Mouse (Mus musculus): ENCODE data around the gene Trmt112.

Trmt112 gene

GRCm38 (mm10) chr19:6948186-6948585 lies 38.7 kb downstream of the Trmt112 start:
- DNase-seq (ENCODE audit: low spot score in 2 of 2): no peak

- no peak for DNase-seq (ENCODE audit: low spot score in 2 of 2)
Observed at GRCm38 (mm10) chr19:6949532-6949931, 40.0 kb downstream of the Trmt112 start.

- no peak for DNase-seq (ENCODE audit: low spot score in 2 of 2)
Observed at GRCm38 (mm10) chr19:6949951-6950350, 40.5 kb downstream of the Trmt112 start.

- no peak for DNase-seq (ENCODE audit: low spot score in 2 of 2)
Observed at GRCm38 (mm10) chr19:6950613-6951153, 41.2 kb downstream of the Trmt112 start.

- peak; percentile 91 to 92 for DNase-seq (ENCODE audit: low spot score in 2 of 2)
Observed at GRCm38 (mm10) chr19:6951381-6951968, 42.0 kb downstream of the Trmt112 start.

GRCm38 (mm10) chr19:6951994-6952711 lies 42.7 kb downstream of the Trmt112 start:
- DNase-seq (ENCODE audit: low spot score in 2 of 2): peak; percentile 80 to 81

GRCm38 (mm10) chr19:6952712-6953037 lies 43.2 kb downstream of the Trmt112 start:
- DNase-seq (ENCODE audit: low spot score in 2 of 2): peak in 1 of 2 experiments; percentile 65

- DNase-seq (ENCODE audit: low spot score in 2 of 2): peak in 1 of 2 experiments; percentile 51
Observed at GRCm38 (mm10) chr19:6954046-6954445, 44.5 kb downstream of the Trmt112 start.

GRCm38 (mm10) chr19:6955424-6955823 lies 45.9 kb downstream of the Trmt112 start:
- DNase-seq (ENCODE audit: low spot score in 2 of 2): no peak

- DNase-seq (ENCODE audit: low spot score in 2 of 2): no peak
Observed at GRCm38 (mm10) chr19:6956461-6956860, 47.0 kb downstream of the Trmt112 start.
